Mouse (Mus musculus): ENCODE measurements at regions not wholly inside any gene's neighbourhood (a gene's known extent, or its start where the extent isn't known, plus 50 kb on each side); places are given as distances from the start of the nearest gene placed in this dataset.

DNA sequence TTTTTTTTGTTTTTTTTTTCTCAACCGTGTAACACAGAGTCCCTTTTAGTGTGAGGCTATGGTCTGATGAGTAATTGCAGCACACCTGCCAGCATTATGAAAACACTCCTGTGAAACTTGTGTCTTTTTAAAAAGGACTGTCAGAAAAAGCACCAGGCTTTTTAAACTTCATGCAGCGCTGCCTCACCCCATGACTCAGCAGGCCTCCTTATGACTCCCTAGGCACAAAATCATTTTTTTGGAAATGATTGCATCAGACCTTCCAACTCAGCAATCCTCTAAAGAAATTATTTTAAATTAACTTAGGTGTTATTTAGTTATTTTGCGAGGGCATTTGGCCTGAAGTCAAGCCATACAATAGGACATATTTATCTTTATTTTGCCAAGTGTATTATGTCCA, 134.7 kb upstream of the Hcn1 start:
- no peak for TF ChIP-seq POLR2A (IDR thresholded peaks at IDR 0.05; ENCODE audit: low read depth, low read length)
- TF ChIP-seq CTCF (IDR thresholded peaks at IDR 0.05; ENCODE audit: extremely low read depth, insufficient read length, insufficient replicate concordance, low read depth, low read length), result no peak
